Mouse (Mus musculus) myocyte (in vitro differentiated cells): ENCODE measurements around the gene 2410137M14Rik.

Experiments
- CEBPB ChIP-seq: IDR thresholded peaks from 2 replicates; pipeline ENCODE4 v1.6.1; 2011; ENCODE audit warnings: mild to moderate bottlenecking, moderate library complexity; ENCODE audit not compliant: poor library complexity, insufficient read depth, severe bottlenecking
- E2F4 ChIP-seq: IDR thresholded peaks from one replicate; pipeline ENCODE4 v1.6.1; 2011; ENCODE audit warnings: mild to moderate bottlenecking, control low read depth, moderate library complexity; ENCODE audit not compliant: insufficient read depth
- MAX ChIP-seq: IDR thresholded peaks from one replicate; pipeline ENCODE4 v1.6.1; 2011; ENCODE audit warnings: low read depth, mild to moderate bottlenecking, control low read depth
- MYOG ChIP-seq, 3 experiments: IDR thresholded peaks; one replicate each; pipeline ENCODE4 v1.6.1; 2011; ENCODE audit warnings: control low read depth in 2 of 3, low read depth in 2 of 3, mild to moderate bottlenecking in 2 of 3; ENCODE audit not compliant: insufficient read length in 2 of 3, control insufficient read depth in 1 of 3, insufficient read depth in 1 of 3
- POLR2A ChIP-seq: IDR thresholded peaks from one replicate; pipeline ENCODE4 v1.6.1; 2011; ENCODE audit warnings: low read depth, mild to moderate bottlenecking, control low read depth, moderate library complexity; ENCODE audit not compliant: insufficient read length
- SRF ChIP-seq: IDR thresholded peaks from one replicate; pipeline ENCODE4 v1.6.1; 2011; ENCODE audit warnings: low read depth; ENCODE audit not compliant: control insufficient read depth, insufficient read length
- TCF12 ChIP-seq: IDR thresholded peaks from one replicate; pipeline ENCODE4 v1.6.1; 2011; ENCODE audit warnings: mild to moderate bottlenecking, control low read depth; ENCODE audit not compliant: poor library complexity, insufficient read depth, severe bottlenecking
- USF1 ChIP-seq: IDR thresholded peaks from one replicate; pipeline ENCODE4 v1.6.1; 2011; ENCODE audit warnings: low read depth, mild to moderate bottlenecking, control low read depth, moderate library complexity

DNA sequence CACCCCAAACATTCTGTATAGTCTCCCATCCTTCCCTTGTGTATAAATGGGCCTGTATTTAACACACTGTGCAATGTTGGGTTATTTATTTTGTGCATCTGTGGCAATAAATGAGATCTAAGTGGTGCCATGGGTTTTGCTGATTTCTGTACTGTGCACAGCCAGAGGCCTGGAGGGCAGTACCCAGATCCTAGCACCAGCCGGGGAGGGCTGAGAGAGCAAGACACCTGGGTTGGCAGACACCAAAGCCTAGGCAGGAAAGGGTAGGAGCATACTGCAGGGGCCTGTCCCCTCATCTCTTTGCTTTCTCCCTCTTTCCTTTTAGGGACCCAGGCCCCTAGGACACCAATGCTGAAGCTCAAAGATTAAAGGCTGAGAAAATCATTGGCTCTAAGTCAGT, 32.8 kb downstream of the 2410137M14Rik start:
- no peak for TF ChIP-seq POLR2A
- TF ChIP-seq TCF12, result no peak
- TF ChIP-seq CEBPB, result no peak
- TF ChIP-seq MYOG (IDR thresholded peaks at IDR 0.05; ENCODE audit: control insufficient read depth in 1 of 3, insufficient read depth in 1 of 3, insufficient read length in 2 of 3, low read depth in 2 of 3), result no peak
- no peak for TF ChIP-seq USF1
- TF ChIP-seq E2F4, result no peak
- TF ChIP-seq SRF, result no peak
- TF ChIP-seq MAX, result no peak
